Comparison of ENCODE assay signal across 1 mouse cellular context in genomic region chr13:24538012-24538411, GRCm38 (mm10).
TF ChIP-seq lines count a peak whose summit lies in the region.

No protein-coding gene starts in this region.

TF ChIP-seq in MEL, 35 proteins besides CTCF, POLR2A, EP300 and RAD21 (continued from another document):
- TF ChIP-seq NELFE (IDR thresholded peaks at IDR 0.05; ENCODE audit: low read depth, low read length) (no peak), BHLHE40 (IDR thresholded peaks at IDR 0.05; ENCODE audit: borderline replicate concordance, low read depth, low read length) (no peak), POLR2AphosphoS2 (IDR thresholded peaks at IDR 0.05; ENCODE audit: low read length) (no peak), POLR2AphosphoS5 (IDR thresholded peaks at IDR 0.05; ENCODE audit: borderline replicate concordance, low read depth, low read length) (no peak), E2F4 (IDR thresholded peaks at IDR 0.05; ENCODE audit: borderline replicate concordance, low read depth, low read length) (no peak), SMC3 (IDR thresholded peaks at IDR 0.05; ENCODE audit: low read depth, low read length) (no peak)
